Mouse (Mus musculus) heart, postnatal 0 days (tissue): ENCODE data around the gene Nr2c1.

Experiments
- CTCF ChIP-seq: IDR thresholded peaks from 2 replicates; pipeline ENCODE4 v1.5.1; 2016; ENCODE audit warnings: antibody characterized with exemption, control low read depth, low read depth
- EP300 ChIP-seq: IDR thresholded peaks from 2 replicates; pipeline ENCODE4 v1.6.1; 2016; ENCODE audit warnings: antibody characterized with exemption, low read depth

- TF ChIP-seq CTCF (no peak), EP300 (no peak)
Measured at GRCm38 (mm10) chr10:94144581-94144980, 3.2 kb upstream of the Nr2c1 start.
